Mouse (Mus musculus) layer of hippocampus, postnatal 14 days (tissue): ENCODE measurements at regions not wholly inside any gene's neighbourhood (a gene's known extent, or its start where the extent isn't known, plus 50 kb on each side); places are given as distances from the start of the nearest gene placed in this dataset.

Experiments used
- DNase-seq, 2 experiments: peaks; one replicate each; pipeline ENCODE4 v3.0.0; 2021 to 2022; ENCODE audit warnings: low spot score in 2 of 2, mixed read lengths in 1 of 2

- DNase-seq: no peak
Measured at GRCm38 (mm10) chr10:21775911-21776761, 105.8 kb upstream of the Sgk1 start.

- DNase-seq: no peak
Measured at GRCm38 (mm10) chr10:21776762-21777080, 105.3 kb upstream of the Sgk1 start.

DNA sequence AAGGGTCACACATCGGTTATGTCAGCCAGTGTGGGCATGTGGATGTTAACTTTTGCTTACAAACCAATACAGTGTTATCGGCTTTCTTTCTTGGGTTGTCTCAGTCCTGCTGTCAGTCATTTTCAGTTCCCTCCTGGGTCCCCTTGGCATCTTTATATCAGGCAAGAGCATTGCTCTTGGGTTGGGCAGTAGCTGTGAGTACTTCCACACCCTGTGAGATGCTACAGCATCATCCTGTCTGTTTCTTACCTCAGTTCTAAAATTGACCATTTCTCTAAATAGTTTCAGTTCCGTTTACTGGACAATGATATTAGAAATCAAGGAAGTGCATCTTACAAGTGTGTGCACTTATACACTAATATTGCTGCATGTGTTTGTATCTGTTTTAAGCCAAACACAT lies 104.9 kb upstream of the Sgk1 start:
- no peak for DNase-seq

GRCm38 (mm10) chr10:21783478-21783877 lies 98.5 kb upstream of the Sgk1 start:
- DNase-seq: no peak

GRCm38 (mm10) chr10:21785110-21785509 lies 96.9 kb upstream of the Sgk1 start:
- no peak for DNase-seq

DNA sequence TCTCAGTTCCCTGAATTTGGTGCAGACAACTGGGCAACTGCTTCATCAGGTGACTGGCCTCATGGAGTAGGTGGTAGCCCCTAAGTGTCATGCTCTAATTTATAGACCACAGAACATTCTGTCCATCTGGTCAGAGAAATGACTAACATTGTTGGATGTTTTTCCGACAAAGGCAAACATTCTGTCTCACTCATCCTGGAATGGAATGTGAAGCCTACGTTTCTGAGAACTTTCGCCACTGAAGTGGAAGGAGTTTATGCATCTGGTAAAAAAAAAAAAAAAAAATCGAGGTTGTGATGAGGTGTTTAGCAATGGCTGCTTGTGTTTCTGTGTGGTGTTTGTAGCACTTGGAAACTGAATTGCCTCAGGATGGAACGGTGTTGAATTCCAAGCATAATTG lies 96.2 kb upstream of the Sgk1 start:
- DNase-seq: no peak

DNA sequence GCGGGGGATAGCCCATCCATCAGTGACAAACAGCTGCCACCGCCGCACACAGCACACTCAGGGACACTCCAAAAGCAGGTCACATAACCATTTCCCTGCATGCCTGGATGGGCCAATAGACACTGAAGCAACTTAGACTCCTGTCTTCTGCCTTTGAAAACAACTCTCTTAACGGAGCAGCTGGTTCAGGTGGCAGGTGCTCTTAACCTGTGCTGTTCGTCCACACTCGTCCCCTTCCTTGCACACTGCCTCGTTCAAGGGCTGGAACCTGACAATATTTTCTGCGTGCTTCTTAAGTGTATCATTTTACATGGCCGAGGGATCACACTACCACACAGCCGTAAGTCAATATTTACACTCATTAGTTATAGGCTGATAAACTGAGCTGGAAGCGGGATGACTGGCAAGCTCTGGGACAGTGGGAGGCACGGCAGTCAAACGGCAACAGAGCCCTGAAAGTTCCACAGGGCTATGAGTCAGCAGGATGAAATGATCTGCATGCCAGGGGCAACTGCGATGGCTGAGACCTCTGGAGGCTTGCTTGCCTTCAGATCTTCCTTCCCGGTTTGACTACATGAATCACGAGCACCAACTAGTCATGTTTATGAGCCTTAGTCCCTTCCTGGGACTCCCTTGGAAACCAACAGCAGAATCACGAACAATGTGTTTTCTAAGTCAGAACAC lies 92.0 kb upstream of the Sgk1 start:
- no peak for DNase-seq

DNA sequence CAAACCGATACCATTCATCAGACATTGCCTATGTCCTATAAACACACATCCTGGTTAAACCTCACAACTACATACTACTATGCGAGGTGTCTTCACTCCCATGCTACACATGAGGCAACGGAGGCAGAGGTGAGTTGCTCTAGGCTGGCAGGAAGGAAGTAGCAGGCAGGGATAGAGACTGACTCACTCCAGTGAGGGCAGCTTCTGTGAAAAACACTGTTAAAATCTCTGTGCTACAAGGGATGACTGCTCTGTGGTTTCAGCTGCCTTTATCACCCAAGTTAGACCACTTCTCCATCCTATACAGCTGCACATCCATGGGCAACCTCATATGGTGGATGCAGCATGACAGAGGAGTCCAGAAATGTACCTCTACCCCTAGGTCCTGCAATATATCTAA lies 91.0 kb upstream of the Sgk1 start:
- DNase-seq: no peak

DNA sequence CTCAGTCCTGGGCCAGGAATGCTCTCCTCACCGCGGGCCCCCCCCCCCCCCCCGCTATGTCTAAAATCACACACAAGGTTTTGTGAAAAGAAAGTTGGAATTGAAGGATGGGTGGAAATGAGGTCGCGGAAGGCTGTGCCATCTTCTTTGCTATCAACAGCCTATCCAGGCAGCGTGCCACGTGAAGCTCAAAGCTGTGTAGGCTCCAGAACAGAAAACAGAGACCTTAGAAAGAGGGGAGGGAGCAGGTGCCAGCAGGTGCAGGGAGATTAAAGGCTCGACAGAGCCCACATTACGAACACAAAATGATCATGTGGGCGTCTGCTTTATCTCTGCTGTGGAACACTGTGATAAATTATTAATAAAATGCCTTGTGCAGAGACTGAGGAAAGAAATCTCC lies 89.6 kb upstream of the Sgk1 start:
- no peak for DNase-seq

DNA sequence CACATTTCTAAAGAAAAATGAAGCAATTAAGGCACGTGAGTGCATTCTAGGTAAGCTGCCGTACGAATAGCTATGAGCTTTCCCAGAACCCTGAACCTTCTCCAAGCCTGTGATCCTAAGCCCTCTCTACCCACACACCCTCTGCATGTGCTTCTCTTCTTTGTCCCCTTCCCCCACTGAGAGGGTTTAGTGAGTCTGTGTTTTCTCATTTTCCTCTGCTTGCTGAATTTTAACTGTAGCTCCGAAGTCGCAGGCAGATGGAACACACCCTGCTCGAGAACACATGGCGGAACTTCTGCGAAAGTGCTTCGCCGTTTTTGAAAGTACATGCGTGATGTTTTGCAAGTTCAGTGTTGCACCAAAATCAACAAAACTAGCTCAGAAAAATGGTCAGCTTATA lies 88.3 kb upstream of the Sgk1 start:
- peak in 1 of 2 experiments; percentile 58 for DNase-seq

DNA sequence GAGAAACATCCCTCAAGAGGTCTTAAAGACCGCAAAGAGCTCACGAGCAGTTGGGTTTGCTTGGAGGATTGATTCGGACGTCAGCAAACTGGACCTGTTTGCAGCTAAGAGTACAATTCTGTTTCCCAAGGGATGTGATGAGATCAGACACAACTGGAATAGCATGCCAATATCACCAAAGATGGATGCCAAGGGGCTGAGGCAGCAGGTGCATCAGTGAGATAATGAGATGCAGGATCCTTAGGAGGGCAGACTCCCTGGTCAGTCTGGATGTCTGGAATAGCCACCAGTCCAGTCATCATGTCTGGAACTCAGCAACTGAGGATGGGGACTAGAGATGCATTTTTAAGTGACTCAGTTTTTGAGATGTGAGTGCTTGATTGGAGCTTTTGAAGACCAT lies 85.6 kb upstream of the Sgk1 start:
- DNase-seq: no peak

DNA sequence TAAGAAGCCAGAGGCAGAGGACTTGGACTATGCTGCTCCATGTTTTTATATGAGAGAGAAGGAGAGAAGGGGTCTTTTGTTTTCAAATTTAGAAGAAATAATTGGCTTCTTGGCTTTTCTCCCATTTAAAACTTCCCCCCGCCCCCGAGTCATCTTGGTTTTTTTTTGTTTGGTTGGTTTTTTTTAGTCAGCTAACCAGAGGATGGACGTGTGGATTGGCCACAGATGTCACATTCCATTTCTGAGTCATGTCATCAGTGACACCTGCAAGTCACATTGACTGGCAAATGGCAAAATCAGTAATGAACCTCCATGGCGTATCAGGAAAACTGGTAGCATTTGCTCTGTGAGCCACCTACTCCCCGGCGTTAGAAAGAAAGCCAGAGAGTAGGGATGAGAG lies 83.9 kb upstream of the Sgk1 start:
- DNase-seq: no peak

GRCm38 (mm10) chr10:21801556-21801955 lies 80.4 kb upstream of the Sgk1 start:
- DNase-seq: no peak

- DNase-seq: no peak
Measured at GRCm38 (mm10) chr10:21803184-21803583, 78.8 kb upstream of the Sgk1 start.

- no peak for DNase-seq
Measured at GRCm38 (mm10) chr10:21804761-21805160, 77.2 kb upstream of the Sgk1 start.

- DNase-seq: no peak
Measured at GRCm38 (mm10) chr10:21805606-21806005, 76.4 kb upstream of the Sgk1 start.

GRCm38 (mm10) chr10:21806716-21807115 lies 75.3 kb upstream of the Sgk1 start:
- no peak for DNase-seq

- no peak for DNase-seq
Measured at GRCm38 (mm10) chr10:21819686-21820085, 62.3 kb upstream of the Sgk1 start.

GRCm38 (mm10) chr10:21821421-21821820 lies 60.6 kb upstream of the Sgk1 start:
- no peak for DNase-seq

- no peak for DNase-seq
Measured at GRCm38 (mm10) chr10:21824418-21825025, 57.5 kb upstream of the Sgk1 start.

DNA sequence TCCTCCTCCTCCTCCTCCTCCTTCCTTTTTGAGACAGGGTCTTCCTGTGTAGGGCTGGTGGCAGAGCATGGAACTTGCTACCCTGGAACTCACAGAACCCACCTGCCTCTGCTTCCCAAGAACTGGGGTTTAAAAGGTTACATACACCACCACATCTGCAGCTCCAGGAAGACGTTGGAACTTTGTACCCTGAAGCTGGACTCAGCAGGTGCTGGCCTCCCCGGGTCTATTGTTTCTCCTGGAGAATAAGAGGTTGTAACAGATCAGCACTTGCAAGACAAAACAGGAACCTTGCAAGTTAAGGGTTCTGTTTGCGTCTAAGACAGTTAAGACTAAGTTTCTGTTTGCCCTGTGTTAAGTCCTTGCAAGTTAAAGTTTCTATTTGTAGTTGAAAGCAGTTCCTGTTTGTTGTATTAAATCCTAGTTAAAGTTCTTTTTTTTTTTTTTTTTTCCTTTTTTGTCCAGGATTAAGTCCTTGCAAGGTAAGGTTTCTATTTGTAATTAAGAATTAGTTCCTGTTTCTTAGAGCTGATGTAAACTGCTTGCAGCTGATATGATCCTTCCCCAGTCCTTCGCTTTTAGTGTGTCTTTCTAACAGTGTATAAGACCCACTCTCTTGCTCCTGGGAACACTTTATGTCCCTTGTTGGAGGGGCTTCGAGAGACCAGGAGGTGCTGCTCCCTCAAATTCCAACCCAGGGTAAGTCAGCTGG lies 55.0 kb upstream of the Sgk1 start:
- DNase-seq: no peak

DNA sequence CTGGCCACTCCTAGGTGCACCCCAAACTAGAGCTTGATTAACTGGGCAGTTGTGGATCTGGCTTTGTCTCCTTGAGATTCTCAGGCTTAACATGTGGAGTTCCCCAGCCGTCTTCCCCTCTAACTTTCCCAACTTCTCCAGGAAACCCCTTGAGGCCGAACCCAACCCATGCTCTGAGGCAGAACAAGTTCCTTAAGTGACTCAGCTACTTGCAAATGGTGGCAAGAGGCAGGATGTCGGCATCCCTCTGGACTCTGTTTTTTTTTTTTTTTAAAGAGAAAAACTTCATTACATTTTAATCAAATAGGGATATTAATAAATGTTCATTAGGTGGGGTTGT lies 54.5 kb upstream of the Sgk1 start:
- DNase-seq: no peak
